Mouse (Mus musculus) midbrain, postnatal 0 days (tissue): ENCODE data around the gene Hivep3. TPM values are rescaled to one million over a fixed set of nuclear protein-coding genes. Genes with fewer than 3 reads are reported as not detected.

Experiments used
- ATAC-seq: fragments of 200-750 bp; cut with Nextera tagmentation; 2 replicates; pipeline ENCODE4 v1.8.0; 2017; ENCODE audit warnings: moderate number of reproducible peaks, mild to moderate bottlenecking, moderate TSS enrichment, moderate library complexity; ENCODE audit not compliant: low FRiP score
- DNase-seq: peaks from one replicate; pipeline ENCODE4 v3.0.0-alpha.2; 2015; ENCODE audit warnings: low spot score
- H3K27ac ChIP-seq: fragments of 300-500 bp; sonication (generic); 2 replicates; pipeline ENCODE4 v1.5.1; 2014; ENCODE audit warnings: low read depth, mild to moderate bottlenecking, low read length, mixed read lengths
- H3K27me3 ChIP-seq: fragments of 300-500 bp; sonication (generic); 2 replicates; pipeline ENCODE4 v1.6.1; 2014; ENCODE audit warnings: low read length, control low read depth, mixed read lengths; ENCODE audit not compliant: insufficient read depth
- H3K36me3 ChIP-seq: fragments of 300-500 bp; sonication (generic); 2 replicates; pipeline ENCODE4 v1.6.1; 2014; ENCODE audit warnings: low read length, control low read depth, mixed read lengths; ENCODE audit not compliant: insufficient read depth
- H3K4me1 ChIP-seq: fragments of 300-500 bp; sonication (generic); 2 replicates; pipeline ENCODE4 v1.6.1; 2014; ENCODE audit warnings: mild to moderate bottlenecking, control low read depth, antibody characterized with exemption, low read length, mixed read lengths; ENCODE audit not compliant: insufficient read depth
- H3K4me2 ChIP-seq: fragments of 300-500 bp; sonication (generic); 2 replicates; pipeline ENCODE4 v1.6.1; 2014; ENCODE audit warnings: low read depth, mild to moderate bottlenecking, low read length, mixed read lengths; ENCODE audit not compliant: poor library complexity, severe bottlenecking
- H3K4me3 ChIP-seq: fragments of 300-500 bp; sonication (generic); 2 replicates; pipeline ENCODE4 v1.5.1; 2014; ENCODE audit warnings: low read depth, mild to moderate bottlenecking, low read length, moderate library complexity
- H3K9ac ChIP-seq: fragments of 300-500 bp; sonication (generic); replicated peaks from 2 replicates; pipeline ENCODE4 v1.6.1; 2014; ENCODE audit warnings: mild to moderate bottlenecking, low read length, moderate library complexity, mixed read lengths; ENCODE audit not compliant: poor library complexity, severe bottlenecking
- H3K9me3 ChIP-seq: fragments of 300-500 bp; sonication (generic); 2 replicates; pipeline ENCODE4 v1.6.1; 2016; ENCODE audit warnings: low read length, control low read depth
- CTCF ChIP-seq: IDR thresholded peaks from 2 replicates; pipeline ENCODE4 v1.5.1; 2016; ENCODE audit warnings: antibody characterized with exemption, mild to moderate bottlenecking
- WGBS: fragments of 180-500 bp; shearing (Covaris S2); extraction: QIAGEN DNeasy Blood & Tissue Kit; methylation state at CpG from one replicate; pipeline ENCODE4 v1.1.7; 2014; 5-methylcytosine and 5-hydroxymethylcytosine counted together
- polyA plus RNA-seq: library from polyadenylated mRNA; unstranded; fragments of >200 nt; fragmentation: Nextera tagmentation; extraction: Ambion mirVana; gene quantifications from 2 replicates; pipeline ENCODE4 v1.2.1, GENCODE M21; 2015
- total RNA-seq: library from RNA; depleted of rRNA; stranded (reverse); fragments of >200 nt; gene quantifications from 2 replicates; pipeline ENCODE4 v1.2.3, GENCODE M21; 2014

Hivep3 gene
- total and polyA plus RNA-seq, 2 experiments from 2014 or later = 16.5 to 18.3 TPM

GRCm38 (mm10) chr4:120151906-120152305 is 418.3 kb downstream of the Hivep3 start:
- no peak for TF ChIP-seq CTCF
- H3K4me2 ChIP-seq = no peak overlapping the region

DNA sequence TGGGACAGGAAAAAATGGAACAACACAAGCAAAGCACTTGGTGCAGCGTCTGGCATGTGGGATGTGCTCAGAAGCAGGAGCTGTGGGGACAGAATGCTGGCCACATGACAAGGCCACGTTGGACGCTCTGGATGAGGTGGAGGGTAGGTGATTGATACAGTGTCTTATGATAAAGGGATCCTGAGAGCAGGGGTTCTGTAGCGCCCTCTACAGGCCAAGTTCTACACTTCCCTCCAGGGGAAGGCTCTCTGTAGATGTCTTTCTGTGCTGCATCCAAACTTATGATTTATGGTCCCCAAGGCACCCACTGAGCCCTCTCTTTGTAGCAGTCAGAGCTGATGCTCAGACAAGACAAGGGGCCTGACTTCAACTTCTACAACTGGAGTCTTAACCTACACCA is 419.1 kb downstream of the Hivep3 start:
- 66% methylated on average over 4 of the region's 4 CpGs for WGBS
- H3K4me1 ChIP-seq = peaks cover 4% of the 10 kb centered on the region; the same call in 1 of the 2 replicates
- no peak overlapping the region for H3K4me3 ChIP-seq
- H3K9me3 ChIP-seq = no peaks in the 10 kb centered on the region
- H3K27me3 ChIP-seq = no peaks in the 10 kb centered on the region
- TF ChIP-seq CTCF = peak; percentile 22; the same call in 1 of the 2 replicates
- DNase-seq (no peak), ATAC-seq (no peak)
- no peak overlapping the region for H3K27ac ChIP-seq
- H3K36me3 ChIP-seq = no peaks in the 10 kb centered on the region
- H3K9ac ChIP-seq = no peak overlapping the region
- no peak overlapping the region for H3K4me2 ChIP-seq

More at GRCm38 (mm10) chr4:120151906-120152305, 418.3 kb downstream of the Hivep3 start:
- no peak for DNase-seq
- Histone ChIP-seq H3K4me1 (peaks cover 4% of the 10 kb centered on the region; the same call in 1 of the 2 replicates), H3K4me3 (no peak overlapping the region), H3K27me3 (no peaks in the 10 kb centered on the region), H3K9ac (no peak overlapping the region), H3K27ac (no peak overlapping the region), H3K9me3 (no peaks in the 10 kb centered on the region), H3K36me3 (no peaks in the 10 kb centered on the region)
- ATAC-seq = no peak
- WGBS = 83% methylated on average over 6 of the region's 6 CpGs

DNA sequence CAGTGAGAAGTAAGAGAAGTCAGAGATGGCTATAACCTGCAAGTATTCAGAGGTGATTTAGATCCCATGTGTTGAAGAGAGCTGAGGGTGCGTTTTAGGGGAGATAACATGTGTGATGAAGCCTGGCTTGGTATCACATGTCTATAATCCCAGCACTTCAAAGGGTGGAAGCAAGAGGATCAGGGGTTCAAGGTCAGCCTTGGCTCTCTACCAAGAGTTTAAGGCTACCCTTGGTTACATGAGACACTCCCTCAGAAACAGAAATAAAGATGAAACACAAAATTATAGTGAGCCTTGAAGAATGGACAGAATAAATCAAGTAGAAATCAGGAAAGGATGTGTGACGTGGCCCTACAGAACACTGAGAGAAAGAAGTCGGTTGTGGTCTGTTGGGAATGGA is 420.2 kb downstream of the Hivep3 start:
- Histone ChIP-seq H3K4me3 (no peak overlapping the region), H3K36me3 (no peaks in the 10 kb centered on the region), H3K4me1 (peaks cover 2% of the 10 kb centered on the region; the same call in 1 of the 2 replicates), H3K9me3 (no peaks in the 10 kb centered on the region), H3K4me2 (no peak overlapping the region), H3K9ac (no peak overlapping the region), H3K27ac (no peak overlapping the region), H3K27me3 (no peaks in the 10 kb centered on the region)
- no peak for DNase-seq
- no peak for TF ChIP-seq CTCF
- 90% methylated on average over 3 of the region's 3 CpGs for WGBS
- no peak for ATAC-seq

DNA sequence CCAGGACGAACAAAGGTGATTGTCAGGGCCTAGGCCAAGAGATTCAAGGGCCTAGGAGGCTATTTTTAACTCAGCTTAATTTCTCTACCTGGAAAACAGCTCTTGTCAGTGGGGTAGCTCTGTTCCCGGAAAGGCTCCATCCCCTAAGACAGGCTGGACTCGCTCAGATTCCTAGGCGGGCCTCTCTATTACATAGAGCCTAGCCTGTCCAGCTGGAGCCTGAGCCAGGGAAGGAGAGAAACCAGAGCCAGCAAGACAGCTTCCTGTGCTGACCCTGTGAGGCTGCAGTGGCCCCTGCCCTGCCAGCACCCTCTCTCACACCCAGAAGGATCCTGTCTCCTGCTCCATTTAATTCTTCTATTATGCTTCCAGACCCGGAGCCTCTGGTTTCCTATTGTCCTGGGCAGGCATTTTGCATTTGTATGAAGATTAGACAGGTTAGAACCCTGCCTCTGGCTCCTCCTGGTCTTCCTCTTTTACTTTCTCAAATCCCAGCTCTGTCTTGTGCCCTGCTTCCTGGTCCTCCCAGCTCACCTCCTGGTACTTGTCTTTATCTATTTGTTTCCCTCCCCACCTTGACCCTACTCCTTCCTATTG is 425.2 kb downstream of the Hivep3 start:
- DNase-seq = no peak
- H3K9ac ChIP-seq = no peak overlapping the region
- no peaks in the 10 kb centered on the region for H3K9me3 ChIP-seq

GRCm38 (mm10) chr4:120161166-120161949 is 427.8 kb downstream of the Hivep3 start, which contains the start of gene Edn2:
Edn2 (plus strand) TSS chr4:120161206.
- ATAC-seq (no peak), DNase-seq (no peak)
- WGBS = 47% methylated on average over 27 of the region's 29 CpGs
- no peaks in the 10 kb centered on the region for H3K27me3 ChIP-seq
- no peak within 1 kb of the TSS for H3K4me3 ChIP-seq
- H3K4me2 ChIP-seq = no peak within 1 kb of the TSS
- H3K9me3 ChIP-seq = no peaks in the 10 kb centered on the region
- TF ChIP-seq CTCF = no peak
- H3K4me1 ChIP-seq = no peaks in the 10 kb centered on the region
- H3K27ac ChIP-seq = no peak within 1 kb of the TSS
- H3K36me3 ChIP-seq = no peaks in the 10 kb centered on the region
- H3K9ac ChIP-seq = no peak within 1 kb of the TSS

More for the DNA sequence above, 425.2 kb downstream of the Hivep3 start:
- Histone ChIP-seq H3K27me3 (no peaks in the 10 kb centered on the region), H3K27ac (no peak overlapping the region), H3K4me1 (no peaks in the 10 kb centered on the region), H3K4me2 (no peak overlapping the region), H3K4me3 (no peak overlapping the region), H3K36me3 (no peaks in the 10 kb centered on the region)
- ATAC-seq = no peak
- WGBS = 38% methylated on average over 5 of the region's 5 CpGs
- TF ChIP-seq CTCF = no peak

GRCm38 (mm10) chr4:120162586-120162985 is 429.0 kb downstream of the Hivep3 start:
- H3K27me3 ChIP-seq = no peaks in the 10 kb centered on the region
- WGBS = 91% methylated on average over 8 of the region's 8 CpGs
- TF ChIP-seq CTCF = no peak
- ATAC-seq (no peak), DNase-seq (no peak)
- H3K9me3 ChIP-seq = no peaks in the 10 kb centered on the region
- no peaks in the 10 kb centered on the region for H3K36me3 ChIP-seq
- no peak overlapping the region for H3K9ac ChIP-seq
- H3K4me3 ChIP-seq = no peak overlapping the region
- no peaks in the 10 kb centered on the region for H3K4me1 ChIP-seq
- H3K4me2 ChIP-seq = no peak overlapping the region
- no peak overlapping the region for H3K27ac ChIP-seq
